Mouse (Mus musculus): ENCODE measurements around the gene Fshr. TPM values are rescaled to one million over a fixed set of nuclear protein-coding genes. Genes with fewer than 3 reads are reported as not detected.

The Fshr gene
- total and polyA plus RNA-seq, 3 experiments, result not detected

DNA sequence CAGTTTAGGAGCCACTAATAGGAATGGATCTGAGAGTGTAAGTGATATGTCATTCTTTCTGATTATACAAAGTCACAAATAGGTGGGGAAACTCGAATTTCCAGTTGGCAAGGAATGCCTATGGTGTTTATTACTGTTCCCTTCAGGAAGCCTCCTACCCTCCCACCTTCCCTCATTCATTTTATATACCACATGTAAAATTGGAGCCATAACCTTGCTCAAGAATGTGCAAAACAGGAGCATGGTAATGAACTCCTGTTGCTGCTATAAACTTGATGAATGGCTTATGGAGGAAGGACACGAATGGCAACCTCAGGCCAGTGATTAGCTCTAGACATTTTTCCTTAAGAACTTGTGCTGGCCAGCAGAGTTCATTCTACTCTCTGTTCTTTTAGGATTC is 117.6 kb downstream of the Fshr start:
- Histone ChIP-seq H3K79me2 (ENCODE audit: control insufficient read depth, insufficient read depth, low read length, poor library complexity) (no peaks in the 10 kb centered on the region), H3K9me3 (replicated peaks; ENCODE audit: insufficient read depth, low read length) (no peaks in the 10 kb centered on the region), H3K4me3 (ENCODE audit: control insufficient read depth in 1 of 2, insufficient read depth in 1 of 2, low read depth in 2 of 2, low read length in 2 of 2) (no peak overlapping the region), H3K27ac (ENCODE audit: control insufficient read depth, low read depth, low read length) (no peak overlapping the region), H3K9ac (ENCODE audit: control insufficient read depth, low read depth, low read length, poor library complexity, severe bottlenecking) (no peak overlapping the region), H3K36me3 (ENCODE audit: control insufficient read depth in 1 of 2, insufficient read depth in 2 of 2, low read length in 2 of 2) (no peaks in the 10 kb centered on the region), H3K4me1 (ENCODE audit: control insufficient read depth in 1 of 2, insufficient read depth in 2 of 2, low read length in 2 of 2) (no peaks in the 10 kb centered on the region), H3K27me3 (ENCODE audit: control insufficient read depth in 1 of 2, insufficient read depth in 2 of 2, low read length in 2 of 2) (no peaks in the 10 kb centered on the region; a peak in 1 of 4 replicates)
- TF ChIP-seq POLR2AphosphoS2 (IDR thresholded peaks at IDR 0.05; ENCODE audit: low read length) (no peak), BHLHE40 (IDR thresholded peaks at IDR 0.05; ENCODE audit: borderline replicate concordance, low read depth, low read length) (no peak), NELFE (IDR thresholded peaks at IDR 0.05; ENCODE audit: low read depth, low read length) (no peak), ELF1 (IDR thresholded peaks at IDR 0.05; ENCODE audit: low read depth, low read length) (no peak), GATA1 (IDR thresholded peaks at IDR 0.05; ENCODE audit: low read depth, low read length) (no peak), NRF1 (IDR thresholded peaks at IDR 0.05; ENCODE audit: insufficient read depth, low read depth, low read length, poor library complexity, severe bottlenecking) (no peak)
- no peak for DNase-seq (ENCODE audit: low read depth, low spot score)

DNA sequence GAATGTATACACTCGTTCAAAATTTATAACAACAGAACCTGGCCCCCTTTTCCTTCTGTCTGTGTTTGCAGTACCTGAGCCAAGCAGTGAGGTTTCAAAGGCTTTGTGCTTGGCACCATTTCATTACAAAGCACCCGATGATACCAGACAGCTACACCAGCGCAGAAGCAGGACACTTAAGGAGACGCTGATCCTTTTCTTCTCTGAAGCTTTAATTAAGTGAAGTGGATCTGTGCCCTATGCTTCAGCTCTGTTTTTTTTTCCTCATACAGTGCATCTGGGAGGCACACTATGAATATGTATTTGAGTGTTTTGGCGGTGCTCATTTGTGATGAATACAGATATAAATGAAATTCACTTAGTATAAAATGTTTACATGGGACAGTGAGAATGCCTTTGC is 120.8 kb downstream of the Fshr start:
- no peaks in the 10 kb centered on the region for H3K79me2 ChIP-seq (ENCODE audit: control insufficient read depth, insufficient read depth, low read length, poor library complexity)

DNA sequence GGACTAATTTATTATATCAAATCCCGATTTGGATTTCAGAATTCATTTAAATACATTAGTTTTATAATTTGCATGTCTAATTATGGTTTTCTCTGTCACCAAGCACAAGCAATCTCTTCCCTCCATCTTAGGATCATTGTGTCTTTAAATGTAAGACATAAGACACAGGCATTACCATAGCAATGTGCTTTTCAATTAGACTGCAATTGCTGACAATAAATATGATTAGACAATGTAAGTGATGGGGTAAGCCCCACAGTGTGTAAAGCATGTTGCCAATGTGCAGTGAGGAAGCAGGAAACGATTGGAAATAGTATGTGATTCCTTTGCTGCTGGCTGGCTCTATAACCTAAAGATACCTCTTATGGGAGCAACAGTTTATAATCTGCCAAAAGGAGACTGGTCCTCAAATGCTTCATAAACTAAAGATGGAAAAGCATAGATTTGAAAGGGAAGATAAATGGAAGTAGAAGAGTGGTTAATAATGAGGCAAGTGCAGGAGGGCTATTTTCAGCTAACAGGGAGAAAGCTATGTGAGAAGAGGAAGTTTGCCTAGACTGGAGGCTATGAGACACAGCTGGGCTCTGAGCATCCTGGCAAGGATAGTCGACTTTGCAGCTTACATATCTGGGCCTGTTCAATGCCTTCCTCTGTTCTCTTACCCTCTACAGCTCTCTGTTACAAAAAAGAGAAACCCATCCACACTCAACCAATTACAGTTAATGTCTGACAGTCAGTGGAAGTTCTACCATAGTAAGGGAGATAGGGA is 136.0 kb downstream of the Fshr start:
- no peaks in the 10 kb centered on the region for H3K27me3 ChIP-seq (ENCODE audit: control insufficient read depth in 1 of 2, insufficient read depth in 2 of 2, low read length in 2 of 2)
- no peaks in the 10 kb centered on the region for H3K36me3 ChIP-seq (ENCODE audit: control insufficient read depth in 1 of 2, insufficient read depth in 2 of 2, low read length in 2 of 2)
- no peaks in the 10 kb centered on the region for H3K79me2 ChIP-seq (ENCODE audit: control insufficient read depth, insufficient read depth, low read length, poor library complexity)
- H3K27ac ChIP-seq (ENCODE audit: control insufficient read depth, low read depth, low read length), result no peak overlapping the region
- H3K9me3 ChIP-seq (replicated peaks; ENCODE audit: insufficient read depth, low read length), result no peaks in the 10 kb centered on the region
- no peak overlapping the region for H3K9ac ChIP-seq (ENCODE audit: control insufficient read depth, low read depth, low read length, poor library complexity, severe bottlenecking)
- no peaks in the 10 kb centered on the region for H3K4me1 ChIP-seq (ENCODE audit: control insufficient read depth in 1 of 2, insufficient read depth in 2 of 2, low read length in 2 of 2)
- peak; percentile 6 for DNase-seq (ENCODE audit: low read depth, low spot score)
- no peak for TF ChIP-seq ZC3H11A (IDR thresholded peaks at IDR 0.05; ENCODE audit: low read depth, low read length)
- no peak for TF ChIP-seq ELF1 (IDR thresholded peaks at IDR 0.05; ENCODE audit: low read depth, low read length)
- TF ChIP-seq ZNF384 (IDR thresholded peaks at IDR 0.05; ENCODE audit: low read depth, low read length), result no peak
- no peak for TF ChIP-seq RAD21 (IDR thresholded peaks at IDR 0.05; ENCODE audit: low read depth, low read length)
- TF ChIP-seq BHLHE40 (IDR thresholded peaks at IDR 0.05; ENCODE audit: borderline replicate concordance, low read depth, low read length), result no peak
- no peak for TF ChIP-seq MYC (IDR thresholded peaks at IDR 0.05; ENCODE audit: low read depth, low read length)
- no peak for TF ChIP-seq GABPA (IDR thresholded peaks at IDR 0.05; ENCODE audit: low read depth, low read length)
- no peak for TF ChIP-seq TBP (IDR thresholded peaks at IDR 0.05; ENCODE audit: low read depth, low read length)
- TF ChIP-seq CTCF (IDR thresholded peaks at IDR 0.05 in 2 of 3, conservative IDR thresholded peaks at IDR 0.05 in 1 of 3; ENCODE audit: control insufficient read depth in 1 of 3, insufficient read depth in 1 of 3, low read depth in 2 of 3, low read length in 3 of 3, poor library complexity in 1 of 3, severe bottlenecking in 1 of 3), result no peak
- TF ChIP-seq NRF1 (IDR thresholded peaks at IDR 0.05; ENCODE audit: insufficient read depth, low read depth, low read length, poor library complexity, severe bottlenecking), result no peak
- TF ChIP-seq TAL1 (IDR thresholded peaks at IDR 0.05; ENCODE audit: low read length), result no peak
- no peak for TF ChIP-seq ZMIZ1 (IDR thresholded peaks at IDR 0.05; ENCODE audit: low read depth, low read length)
- no peak for TF ChIP-seq MEF2A (IDR thresholded peaks at IDR 0.05; ENCODE audit: extremely low read depth, insufficient replicate concordance, low read depth, low read length, poor library complexity, severe bottlenecking)
- no peak overlapping the region for H3K4me3 ChIP-seq (ENCODE audit: control insufficient read depth in 1 of 2, insufficient read depth in 1 of 2, low read depth in 2 of 2, low read length in 2 of 2)

More for the DNA sequence above, 120.8 kb downstream of the Fshr start:
- Histone ChIP-seq H3K9ac (ENCODE audit: control insufficient read depth, low read depth, low read length, poor library complexity, severe bottlenecking) (no peak overlapping the region), H3K36me3 (ENCODE audit: control insufficient read depth in 1 of 2, insufficient read depth in 2 of 2, low read length in 2 of 2) (no peaks in the 10 kb centered on the region), H3K4me3 (ENCODE audit: control insufficient read depth in 1 of 2, insufficient read depth in 1 of 2, low read depth in 2 of 2, low read length in 2 of 2) (no peak overlapping the region), H3K9me3 (replicated peaks; ENCODE audit: insufficient read depth, low read length) (no peaks in the 10 kb centered on the region), H3K4me1 (ENCODE audit: control insufficient read depth in 1 of 2, insufficient read depth in 2 of 2, low read length in 2 of 2) (no peaks in the 10 kb centered on the region), H3K27me3 (ENCODE audit: control insufficient read depth in 1 of 2, insufficient read depth in 2 of 2, low read length in 2 of 2) (no peaks in the 10 kb centered on the region; a peak in 1 of 4 replicates), H3K27ac (ENCODE audit: control insufficient read depth, low read depth, low read length) (no peak overlapping the region)
- DNase-seq (ENCODE audit: low read depth, low spot score), result no peak
- TF ChIP-seq TCF12 (IDR thresholded peaks at IDR 0.05; ENCODE audit: low read depth, low read length) (no peak), GABPA (IDR thresholded peaks at IDR 0.05; ENCODE audit: low read depth, low read length) (no peak), KAT2A (conservative IDR thresholded peaks at IDR 0.05; ENCODE audit: low read depth, low read length) (no peak), ELF1 (IDR thresholded peaks at IDR 0.05; ENCODE audit: low read depth, low read length) (no peak), RCOR1 (IDR thresholded peaks at IDR 0.05; ENCODE audit: low read depth, low read length) (no peak), SMC3 (IDR thresholded peaks at IDR 0.05; ENCODE audit: low read depth, low read length) (no peak), MEF2A (IDR thresholded peaks at IDR 0.05; ENCODE audit: extremely low read depth, insufficient replicate concordance, low read depth, low read length, poor library complexity, severe bottlenecking) (no peak), MXI1 (IDR thresholded peaks at IDR 0.05; ENCODE audit: low read depth, low read length) (no peak), MAX (IDR thresholded peaks at IDR 0.05; ENCODE audit: low read length) (no peak), MYC (IDR thresholded peaks at IDR 0.05; ENCODE audit: low read depth, low read length) (no peak), CTCF (IDR thresholded peaks at IDR 0.05 in 2 of 3, conservative IDR thresholded peaks at IDR 0.05 in 1 of 3; ENCODE audit: control insufficient read depth in 1 of 3, insufficient read depth in 1 of 3, low read depth in 2 of 3, low read length in 3 of 3, poor library complexity in 1 of 3, severe bottlenecking in 1 of 3) (no peak), NRF1 (IDR thresholded peaks at IDR 0.05; ENCODE audit: insufficient read depth, low read depth, low read length, poor library complexity, severe bottlenecking) (no peak), UBTF (IDR thresholded peaks at IDR 0.05; ENCODE audit: borderline replicate concordance, insufficient read depth, low read depth, low read length) (no peak), BHLHE40 (IDR thresholded peaks at IDR 0.05; ENCODE audit: borderline replicate concordance, low read depth, low read length) (no peak), MYB (IDR thresholded peaks at IDR 0.05; ENCODE audit: low read depth, low read length) (no peak), ETS1 (IDR thresholded peaks at IDR 0.05; ENCODE audit: low read depth, low read length) (no peak), JUND (IDR thresholded peaks at IDR 0.05; ENCODE audit: low read depth, low read length) (no peak), MAZ (IDR thresholded peaks at IDR 0.05; ENCODE audit: low read depth, low read length) (no peak)

Data from MEL (cell line).